Mouse (Mus musculus): ENCODE results near the gene Sh3bgrl3.

DNA sequence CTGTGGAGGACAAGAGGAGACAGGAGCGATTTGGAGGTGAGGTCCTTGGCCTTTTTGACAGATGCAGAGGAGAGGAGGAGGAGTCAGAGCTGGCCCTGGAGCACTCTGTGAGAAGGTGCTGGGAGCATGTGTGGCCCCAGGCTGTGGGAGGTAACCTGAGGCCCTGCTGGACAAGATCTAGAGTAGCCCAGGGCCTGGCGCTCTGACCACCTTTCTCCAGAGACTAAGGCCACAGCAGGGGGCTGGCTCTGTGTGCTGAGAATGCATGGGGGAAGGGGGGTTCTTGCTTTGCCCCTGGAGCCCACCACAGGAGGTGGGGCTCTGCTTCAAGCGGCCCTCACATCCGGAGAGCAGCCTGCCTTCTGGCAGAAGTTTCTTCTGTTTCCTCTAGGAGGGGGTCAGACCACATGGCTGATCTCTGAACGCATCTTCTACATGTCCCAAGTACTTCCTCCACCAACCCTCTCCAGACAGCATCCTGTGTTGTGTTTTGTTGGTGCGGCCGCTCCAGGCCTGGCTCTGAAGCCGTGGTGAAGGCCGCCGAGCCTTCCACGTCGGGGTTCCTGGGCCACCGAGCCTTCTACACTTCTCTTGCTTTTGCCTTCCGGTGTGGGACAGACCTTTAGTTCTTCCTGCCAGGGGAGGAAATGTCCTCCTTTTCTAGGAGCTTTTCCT, 10.3 kb downstream of the Sh3bgrl3 start:
- TF ChIP-seq CTCF (IDR thresholded peaks at IDR 0.05; ENCODE audit: low read depth, low read length) (no peak), POLR2A (IDR thresholded peaks at IDR 0.05; ENCODE audit: extremely low read depth, insufficient read depth, low read length) (no peak)
